Mouse (Mus musculus): Measurements from ENCODE around the gene Vmn2r30. TPM values are rescaled to one million over a fixed set of nuclear protein-coding genes. Genes with fewer than 3 reads are reported as not detected.
"Not testable (repeated sequence)": the region's sequence is repeated elsewhere in the genome, so short reads cannot be mapped to it uniquely, and the experiment has no call there.

Vmn2r30 gene
- 0.24 and 0.67 TPM in 2 replicates for total RNA-seq (2021)
- long read RNA-seq = 0 reads

DNA sequence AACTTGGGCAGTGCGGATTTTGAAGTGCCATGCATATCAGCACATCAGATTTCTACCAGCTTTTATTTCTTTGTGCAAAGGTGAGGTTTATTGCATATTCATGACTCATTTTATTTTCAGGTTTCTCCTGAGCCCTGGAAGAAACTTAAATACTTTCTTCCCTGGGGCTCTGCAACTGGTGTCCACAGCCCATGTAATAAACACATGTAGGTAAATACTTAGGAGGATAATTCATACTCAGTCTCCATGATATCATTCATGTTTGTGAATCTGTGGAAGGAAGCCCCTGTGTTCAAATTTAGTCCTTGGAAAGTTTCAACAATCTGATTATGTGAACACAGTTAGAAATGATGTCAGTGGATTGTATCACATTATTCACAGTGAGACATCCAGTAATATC lies at the start of gene Vmn2r30:
Gene Vmn2r30, minus strand, starts transcription at position 101 of the 400 bp plus-strand sequence.
- not testable (repeated sequence) for DNase-seq

DNA sequence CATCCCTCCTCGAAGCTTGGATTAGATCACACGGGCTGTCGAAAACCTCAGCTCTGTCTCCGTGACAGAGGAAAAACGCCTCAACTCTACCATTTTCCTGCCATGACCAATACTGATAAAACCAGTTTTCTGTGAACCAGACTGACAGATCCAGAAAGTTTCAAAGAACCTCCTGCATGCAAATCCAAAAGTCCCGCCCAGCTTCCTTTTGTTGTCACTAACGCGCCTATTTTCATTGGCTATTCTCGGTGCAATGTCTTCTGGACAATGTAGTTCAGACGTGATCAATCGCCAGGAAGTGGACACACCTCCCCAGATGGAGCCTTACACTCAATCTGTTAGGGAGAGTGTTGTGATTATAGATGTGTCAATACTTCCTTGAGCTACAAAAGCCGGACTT lies 37.0 kb upstream of the Vmn2r30 start, which contains the start of gene Gm45783:
Gene Gm45783, minus strand, starts transcription at position 143 of the 400 bp plus-strand sequence.
- DNase-seq = not testable (repeated sequence)

DNA sequence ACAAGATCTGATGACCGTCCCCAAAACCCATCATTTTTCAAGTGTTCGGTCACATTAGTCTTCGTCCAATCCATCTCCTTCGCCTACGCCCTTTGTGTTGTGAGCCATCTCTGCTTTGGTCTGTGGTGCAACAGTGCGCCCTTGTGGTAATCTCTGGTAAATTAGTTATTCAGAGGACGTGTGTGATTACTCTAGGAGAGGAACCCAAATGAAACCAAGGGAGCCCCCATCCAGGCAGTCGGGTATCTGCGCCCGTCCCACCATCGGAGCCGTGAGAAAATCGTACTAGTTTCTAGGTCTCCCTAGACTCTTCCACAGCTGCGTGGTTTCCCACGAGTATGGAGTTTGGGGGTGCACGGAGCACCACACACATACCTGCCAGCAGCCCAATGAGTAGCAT lies 41.8 kb downstream of the Vmn2r30 start:
- DNase-seq = peak; percentile 30

DNA sequence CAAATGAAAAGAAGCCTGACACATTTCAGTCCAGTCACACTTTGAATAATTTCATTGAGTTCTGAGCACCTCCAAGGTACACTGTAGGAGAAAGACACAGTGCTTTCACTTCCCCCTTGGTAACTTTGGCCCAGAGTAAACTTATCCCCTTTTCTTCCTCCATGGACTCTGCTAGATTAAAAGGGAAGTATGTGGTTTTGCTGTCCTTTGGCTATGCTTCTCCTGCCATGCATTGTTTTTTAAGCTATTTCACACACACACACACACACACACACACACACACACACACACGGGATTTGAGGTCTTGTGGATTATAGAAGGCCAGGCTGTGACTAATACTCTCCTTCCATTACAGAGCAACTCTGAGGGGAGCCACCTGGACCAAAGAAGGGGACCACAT lies 56.0 kb downstream of the Vmn2r30 start:
- DNase-seq = no peak

DNA sequence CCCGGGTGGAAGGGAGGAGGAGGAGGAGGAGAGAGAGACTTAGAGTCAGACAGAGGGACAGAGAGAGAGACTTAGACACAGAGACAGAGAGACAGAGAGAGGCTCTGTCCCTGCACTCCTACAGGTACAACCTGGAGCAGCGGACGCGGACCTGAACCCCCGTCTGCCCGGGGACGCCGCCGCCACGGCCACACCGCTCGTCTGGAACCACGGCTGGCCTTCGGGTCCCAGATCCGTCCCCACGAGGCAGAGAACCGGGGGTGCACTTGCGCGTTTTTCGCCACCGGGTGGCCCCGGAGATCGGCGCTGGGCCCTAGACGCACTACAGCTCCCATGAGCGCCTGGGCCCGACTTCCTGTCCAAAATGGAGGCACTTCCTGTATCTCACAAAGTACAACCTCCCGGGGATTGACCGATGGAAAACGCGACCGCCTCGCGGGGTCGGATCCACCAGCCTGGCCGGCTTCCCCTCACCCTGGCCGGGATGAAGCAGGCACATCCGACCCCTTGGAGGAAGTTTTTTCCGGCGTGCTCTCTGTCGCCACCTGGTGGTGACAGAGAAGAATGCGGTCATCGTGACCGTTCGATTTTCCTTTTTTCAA lies 59.3 kb downstream of the Vmn2r30 start, which contains the start of gene Gm45844:
Gene Gm45844, minus strand, starts transcription at position 324 of the 602 bp plus-strand sequence.
- peak; percentile 87 for DNase-seq

DNA sequence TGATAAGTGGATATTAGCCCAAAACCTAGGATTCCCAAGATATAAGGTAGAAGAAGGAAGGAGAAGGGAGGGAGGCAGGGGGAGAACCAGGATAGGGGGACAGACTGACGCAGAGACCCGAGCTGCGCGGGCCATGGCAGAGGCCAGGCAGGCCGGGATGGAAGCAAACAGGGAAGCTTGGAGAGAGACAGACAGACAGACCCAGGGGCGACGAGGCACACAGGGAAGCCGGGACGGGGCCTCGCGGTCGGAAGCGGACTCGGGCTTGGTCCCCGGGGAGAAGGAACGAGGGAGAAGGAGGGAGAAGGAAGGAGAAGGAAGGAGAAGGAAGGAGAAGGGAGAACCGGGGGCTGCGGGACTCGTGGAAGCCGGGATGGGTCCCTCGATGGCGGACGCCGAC lies 59.9 kb downstream of the Vmn2r30 start:
- not testable (repeated sequence) for DNase-seq

Small RNA genes lying within 50 kb of the gene (microRNA-seq; reads per million reads assigned to microRNA genes)
- gene Mir5620 = 3.2 to 3.4 reads per million in 2 experiments

Other genes with a start within 250 kb of the Vmn2r30 start
- gene Zfp954, start 216.1 kb downstream of the Vmn2r30 start, total RNA-seq (2021) = 12.7 and 13.8 TPM in 2 replicates
- gene Zfp773, start 200.9 kb downstream of the Vmn2r30 start, total RNA-seq (2021) = 1.7 and 1.9 TPM in 2 replicates
- 2.3 and 3.4 TPM in 2 replicates for gene Zfp418, start 166.3 kb downstream of the Vmn2r30 start, total RNA-seq (2021)
- 5.3 and 5.8 TPM in 2 replicates for gene Zfp772, start 127.6 kb downstream of the Vmn2r30 start, total RNA-seq (2021)
- gene Vmn2r29, start 90.3 kb downstream of the Vmn2r30 start, total RNA-seq (2021) = 0.57 and 0.64 TPM in 2 replicates
- gene Gm45844, start 59.3 kb downstream of the Vmn2r30 start, total RNA-seq (2021) = 4.0 and 4.4 TPM in 2 replicates
- 65.3 and 75.8 TPM in 2 replicates for gene Clcn4, start 36.8 kb downstream of the Vmn2r30 start, total RNA-seq (2021)
- 2.5 and 3.1 TPM in 2 replicates for gene Gm45783, start 37.0 kb upstream of the Vmn2r30 start, total RNA-seq (2021)
- not detected in 2 replicates for gene Vmn2r31, start 62.1 kb upstream of the Vmn2r30 start, total RNA-seq (2021)
- gene Vmn2r32, start 142.4 kb upstream of the Vmn2r30 start, total RNA-seq (2021) = not detected in 2 replicates
- not detected in 2 replicates for gene Vmn2r33, start 229.2 kb upstream of the Vmn2r30 start, total RNA-seq (2021)

Data from adrenal gland, postnatal 25 days (tissue).